Mouse (Mus musculus): ENCODE data around the gene Klf13. TPM values are rescaled to one million over a fixed set of nuclear protein-coding genes. Genes with fewer than 3 reads are reported as not detected.
A peak's percentile ranks its signal among the peaks of the same experiment; 100 is the strongest.

The Klf13 gene
- total RNA-seq, 1 experiment: 29.4 TPM

DNA sequence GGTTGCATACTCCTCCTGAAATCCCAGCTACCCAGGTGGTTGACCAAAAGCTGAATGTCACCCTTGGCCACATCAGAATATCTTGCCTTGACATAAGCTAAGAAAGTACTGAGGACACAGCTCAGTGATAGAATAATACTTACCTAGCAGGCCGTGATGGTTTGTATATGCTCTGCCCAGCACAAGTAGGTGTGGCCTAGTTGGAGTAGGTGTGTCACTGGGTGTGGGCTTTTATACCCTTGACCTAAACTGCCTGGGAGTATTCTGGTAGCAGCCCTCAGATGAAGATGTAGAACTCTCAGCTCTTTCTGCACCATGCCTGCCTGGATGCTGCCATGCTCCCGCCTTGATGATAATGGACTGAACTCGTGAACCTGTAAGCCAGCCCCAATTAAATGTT, 6.3 kb downstream of the Klf13 start:
- Histone ChIP-seq H3K9ac (ENCODE audit: insufficient read depth, low read depth, low read length, poor library complexity, severe bottlenecking) (no peak overlapping the region), H3K4me3 (ENCODE audit: insufficient read depth in 1 of 2, low read depth in 1 of 2, low read length in 2 of 2, poor library complexity in 1 of 2, severe bottlenecking in 1 of 2) (no peak overlapping the region), H3K36me3 (ENCODE audit: control insufficient read depth, insufficient read depth, low read length, poor library complexity, severe bottlenecking) (peaks cover 6% of the 10 kb centered on the region; the same call in 1 of the 2 replicates), H3K9me3 (ENCODE audit: control insufficient read depth, insufficient read depth, low read depth, low read length) (no peaks in the 10 kb centered on the region), H3K27ac (ENCODE audit: insufficient read depth, low read depth, low read length, poor library complexity, severe bottlenecking) (no peak overlapping the region), H3K4me1 (ENCODE audit: control insufficient read depth in 2 of 2, insufficient read depth in 2 of 2, low read length in 2 of 2, poor library complexity in 1 of 2) (peaks cover 4 to 21% of the 10 kb centered on the region in 2 experiments)
- in situ Hi-C loops (cut with MboI; ENCODE audit: low sequenced_read_pairs in 2 of 2, unreplicated experiment in 2 of 2): no loop called here
- DNase-seq (ENCODE audit: low read depth, low spot score): no peak
- no peak for TF ChIP-seq MAFK (IDR thresholded peaks at IDR 0.05; ENCODE audit: insufficient read depth, low read depth, low read length)
- TF ChIP-seq HCFC1 (IDR thresholded peaks at IDR 0.05; ENCODE audit: borderline replicate concordance, insufficient read depth, low read length): no peak
- TF ChIP-seq ZC3H11A (IDR thresholded peaks at IDR 0.05; ENCODE audit: borderline replicate concordance, low read depth, low read length): no peak
- TF ChIP-seq ZNF384 (IDR thresholded peaks at IDR 0.05; ENCODE audit: low read depth, low read length): no peak
- TF ChIP-seq CHD2 (IDR thresholded peaks at IDR 0.05; ENCODE audit: low read depth, low read length): no peak

DNA sequence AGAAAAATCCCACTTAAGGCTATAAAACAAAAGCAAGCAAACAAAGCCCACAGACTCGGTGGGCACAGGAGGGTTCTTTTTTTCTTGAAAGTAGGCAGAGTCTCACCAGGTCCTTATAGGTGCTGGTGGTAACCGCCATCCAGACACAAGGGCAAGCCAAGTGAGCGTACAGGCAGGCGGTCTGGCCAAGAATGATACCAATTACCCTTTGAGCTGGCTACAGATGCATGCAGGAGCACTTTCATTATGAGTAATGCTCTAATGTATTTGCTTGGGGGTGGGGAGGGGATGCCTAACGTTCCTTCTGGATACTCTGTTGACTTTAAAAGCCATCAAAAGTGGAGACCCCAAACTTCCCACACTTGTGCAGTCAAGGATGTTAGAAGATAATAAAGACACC, 7.9 kb downstream of the Klf13 start:
- H3K4me1 ChIP-seq (ENCODE audit: control insufficient read depth in 2 of 2, insufficient read depth in 2 of 2, low read length in 2 of 2, poor library complexity in 1 of 2): peaks cover 6 to 28% of the 10 kb centered on the region in 2 experiments
- no peak for DNase-seq (ENCODE audit: low read depth, low spot score)
- H3K4me3 ChIP-seq (ENCODE audit: insufficient read depth in 1 of 2, low read depth in 1 of 2, low read length in 2 of 2, poor library complexity in 1 of 2, severe bottlenecking in 1 of 2): no peak overlapping the region
- TF ChIP-seq ZNF384 (IDR thresholded peaks at IDR 0.05; ENCODE audit: low read depth, low read length) (no peak), CHD2 (IDR thresholded peaks at IDR 0.05; ENCODE audit: low read depth, low read length) (no peak), HCFC1 (IDR thresholded peaks at IDR 0.05; ENCODE audit: borderline replicate concordance, insufficient read depth, low read length) (no peak), MAFK (IDR thresholded peaks at IDR 0.05; ENCODE audit: insufficient read depth, low read depth, low read length) (no peak), ZC3H11A (IDR thresholded peaks at IDR 0.05; ENCODE audit: borderline replicate concordance, low read depth, low read length) (no peak)
- H3K27ac ChIP-seq (ENCODE audit: insufficient read depth, low read depth, low read length, poor library complexity, severe bottlenecking): no peak overlapping the region
- H3K9me3 ChIP-seq (ENCODE audit: control insufficient read depth, insufficient read depth, low read depth, low read length): no peaks in the 10 kb centered on the region
- H3K9ac ChIP-seq (ENCODE audit: insufficient read depth, low read depth, low read length, poor library complexity, severe bottlenecking): no peak overlapping the region
- peaks cover 8% of the 10 kb centered on the region; the same call in 1 of the 2 replicates for H3K36me3 ChIP-seq (ENCODE audit: control insufficient read depth, insufficient read depth, low read length, poor library complexity, severe bottlenecking)
- in situ Hi-C loops (cut with MboI; ENCODE audit: low sequenced_read_pairs in 2 of 2, unreplicated experiment in 2 of 2): no loop called here

DNA sequence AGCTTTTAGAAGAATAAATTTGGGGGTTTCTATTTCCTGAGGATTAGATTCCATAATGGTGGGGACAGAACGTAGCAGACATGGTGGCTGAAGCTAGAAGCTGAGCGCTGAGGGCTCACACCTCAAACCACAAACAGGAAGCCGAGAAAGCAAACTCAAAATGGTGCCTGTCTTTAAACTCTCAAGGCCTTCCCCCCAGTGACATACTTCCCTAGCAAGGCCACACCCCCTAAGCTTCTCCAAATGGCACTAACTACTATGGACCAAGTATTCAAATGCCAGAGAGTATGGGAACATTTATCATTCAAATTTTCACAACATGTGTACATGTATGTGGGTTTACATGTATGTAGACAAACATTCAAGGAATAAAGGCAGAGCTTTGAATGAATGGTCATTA, 8.6 kb downstream of the Klf13 start:
- Histone ChIP-seq H3K4me1 (ENCODE audit: control insufficient read depth in 2 of 2, insufficient read depth in 2 of 2, low read length in 2 of 2, poor library complexity in 1 of 2) (peaks cover 6 to 33% of the 10 kb centered on the region in 2 experiments), H3K4me3 (ENCODE audit: insufficient read depth in 1 of 2, low read depth in 1 of 2, low read length in 2 of 2, poor library complexity in 1 of 2, severe bottlenecking in 1 of 2) (no peak overlapping the region), H3K27ac (ENCODE audit: insufficient read depth, low read depth, low read length, poor library complexity, severe bottlenecking) (no peak overlapping the region), H3K9ac (ENCODE audit: insufficient read depth, low read depth, low read length, poor library complexity, severe bottlenecking) (no peak overlapping the region), H3K36me3 (ENCODE audit: control insufficient read depth, insufficient read depth, low read length, poor library complexity, severe bottlenecking) (peaks cover 8% of the 10 kb centered on the region; the same call in 1 of the 2 replicates), H3K9me3 (ENCODE audit: control insufficient read depth, insufficient read depth, low read depth, low read length) (no peaks in the 10 kb centered on the region)
- DNase-seq (ENCODE audit: low read depth, low spot score): no peak
- in situ Hi-C loops (cut with MboI; ENCODE audit: low sequenced_read_pairs in 2 of 2, unreplicated experiment in 2 of 2): no loop called here
- TF ChIP-seq HCFC1 (IDR thresholded peaks at IDR 0.05; ENCODE audit: borderline replicate concordance, insufficient read depth, low read length) (no peak), ZC3H11A (IDR thresholded peaks at IDR 0.05; ENCODE audit: borderline replicate concordance, low read depth, low read length) (no peak), CHD2 (IDR thresholded peaks at IDR 0.05; ENCODE audit: low read depth, low read length) (no peak), ZNF384 (IDR thresholded peaks at IDR 0.05; ENCODE audit: low read depth, low read length) (no peak), MAFK (IDR thresholded peaks at IDR 0.05; ENCODE audit: insufficient read depth, low read depth, low read length) (no peak)

DNA sequence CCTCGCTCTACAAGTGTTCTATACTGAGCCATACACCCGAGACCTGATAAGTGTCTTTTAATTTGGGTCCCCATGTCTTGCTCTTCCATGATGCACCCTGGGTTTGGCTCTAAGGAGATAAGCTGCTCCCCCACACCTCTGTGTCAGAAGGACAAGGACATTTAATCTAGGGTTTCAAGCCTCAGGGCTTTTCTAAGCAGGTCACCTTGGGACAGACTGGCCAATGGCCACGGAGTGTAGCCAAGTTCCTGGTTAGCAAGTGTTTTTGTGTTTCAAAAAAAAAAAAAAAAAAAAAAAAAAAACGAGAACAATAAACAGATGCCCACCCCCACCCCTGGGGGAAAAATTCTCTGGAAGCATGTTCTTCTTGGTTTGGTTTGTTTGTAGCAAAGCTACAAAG, 9.6 kb downstream of the Klf13 start:
- Histone ChIP-seq H3K4me1 (ENCODE audit: control insufficient read depth in 2 of 2, insufficient read depth in 2 of 2, low read length in 2 of 2, poor library complexity in 1 of 2) (peaks cover 6 to 28% of the 10 kb centered on the region in 2 experiments), H3K36me3 (ENCODE audit: control insufficient read depth, insufficient read depth, low read length, poor library complexity, severe bottlenecking) (peaks cover 5% of the 10 kb centered on the region; the same call in 1 of the 2 replicates), H3K9me3 (ENCODE audit: control insufficient read depth, insufficient read depth, low read depth, low read length) (no peaks in the 10 kb centered on the region), H3K4me3 (ENCODE audit: insufficient read depth in 1 of 2, low read depth in 1 of 2, low read length in 2 of 2, poor library complexity in 1 of 2, severe bottlenecking in 1 of 2) (no peak overlapping the region), H3K9ac (ENCODE audit: insufficient read depth, low read depth, low read length, poor library complexity, severe bottlenecking) (no peak overlapping the region), H3K27ac (ENCODE audit: insufficient read depth, low read depth, low read length, poor library complexity, severe bottlenecking) (no peak overlapping the region)
- TF ChIP-seq HCFC1 (IDR thresholded peaks at IDR 0.05; ENCODE audit: borderline replicate concordance, insufficient read depth, low read length): no peak
- no peak for TF ChIP-seq CHD2 (IDR thresholded peaks at IDR 0.05; ENCODE audit: low read depth, low read length)
- TF ChIP-seq MAFK (IDR thresholded peaks at IDR 0.05; ENCODE audit: insufficient read depth, low read depth, low read length): no peak
- no peak for TF ChIP-seq ZNF384 (IDR thresholded peaks at IDR 0.05; ENCODE audit: low read depth, low read length)
- DNase-seq (ENCODE audit: low read depth, low spot score): no peak
- in situ Hi-C loops (cut with MboI; ENCODE audit: low sequenced_read_pairs in 2 of 2, unreplicated experiment in 2 of 2): no loop called here

DNA sequence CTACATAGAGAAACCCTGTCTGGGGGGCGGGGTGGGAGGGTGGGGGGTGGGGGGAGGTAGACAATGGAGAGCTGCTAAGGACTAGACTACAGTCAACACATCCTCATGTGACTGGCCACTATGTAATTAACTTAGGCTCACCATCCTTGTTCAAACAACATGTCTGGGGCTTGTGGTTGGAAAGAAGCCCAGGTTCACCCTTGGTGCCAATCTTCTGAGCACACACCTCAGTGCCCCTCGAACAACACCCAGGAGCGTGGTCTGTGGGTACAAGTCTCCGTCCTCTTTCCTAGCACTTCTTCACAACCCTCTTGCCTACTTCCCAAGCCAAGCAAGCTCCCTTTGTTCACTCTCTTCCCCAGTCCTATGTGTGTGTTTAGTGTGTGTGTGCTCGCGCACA, 11.6 kb downstream of the Klf13 start:
- DNase-seq (ENCODE audit: low read depth, low spot score): no peak
- Histone ChIP-seq H3K27ac (ENCODE audit: insufficient read depth, low read depth, low read length, poor library complexity, severe bottlenecking) (no peak overlapping the region), H3K9me3 (ENCODE audit: control insufficient read depth, insufficient read depth, low read depth, low read length) (no peaks in the 10 kb centered on the region), H3K4me3 (ENCODE audit: insufficient read depth in 1 of 2, low read depth in 1 of 2, low read length in 2 of 2, poor library complexity in 1 of 2, severe bottlenecking in 1 of 2) (0 out of 4 replicates have a peak overlapping the region, but pooled peaks of 1 of the 2 experiments have one; percentile 7), H3K4me1 (ENCODE audit: control insufficient read depth in 2 of 2, insufficient read depth in 2 of 2, low read length in 2 of 2, poor library complexity in 1 of 2) (peaks cover 4 to 31% of the 10 kb centered on the region in 2 experiments), H3K36me3 (ENCODE audit: control insufficient read depth, insufficient read depth, low read length, poor library complexity, severe bottlenecking) (peaks cover 2% of the 10 kb centered on the region; the same call in 1 of the 2 replicates), H3K9ac (ENCODE audit: insufficient read depth, low read depth, low read length, poor library complexity, severe bottlenecking) (no peak overlapping the region)
- TF ChIP-seq CHD2 (IDR thresholded peaks at IDR 0.05; ENCODE audit: low read depth, low read length): no peak
- no peak for TF ChIP-seq ZNF384 (IDR thresholded peaks at IDR 0.05; ENCODE audit: low read depth, low read length)
- TF ChIP-seq HCFC1 (IDR thresholded peaks at IDR 0.05; ENCODE audit: borderline replicate concordance, insufficient read depth, low read length): no peak
- TF ChIP-seq MAFK (IDR thresholded peaks at IDR 0.05; ENCODE audit: insufficient read depth, low read depth, low read length): no peak
- TF ChIP-seq ZC3H11A (IDR thresholded peaks at IDR 0.05; ENCODE audit: borderline replicate concordance, low read depth, low read length): no peak
- in situ Hi-C loops (cut with MboI; ENCODE audit: low sequenced_read_pairs in 2 of 2, unreplicated experiment in 2 of 2): no loop called here
